Mouse (Mus musculus) midbrain, postnatal 0 days (tissue): ENCODE measurements at regions not wholly inside any gene's neighbourhood (a gene's known extent, or its start where the extent isn't known, plus 50 kb on each side); places are given as distances from the start of the nearest gene placed in this dataset.

Source experiments
- ATAC-seq: fragments of 200-750 bp; cut with Nextera tagmentation; 2 replicates; pipeline ENCODE4 v1.8.0; 2017; ENCODE audit warnings: moderate number of reproducible peaks, mild to moderate bottlenecking, moderate TSS enrichment, moderate library complexity; ENCODE audit not compliant: low FRiP score
- DNase-seq: peaks from one replicate; pipeline ENCODE4 v3.0.0-alpha.2; 2015; ENCODE audit warnings: low spot score
- H3K27ac ChIP-seq: fragments of 300-500 bp; sonication (generic); 2 replicates; pipeline ENCODE4 v1.5.1; 2014; ENCODE audit warnings: low read depth, mild to moderate bottlenecking, low read length, mixed read lengths
- H3K27me3 ChIP-seq: fragments of 300-500 bp; sonication (generic); 2 replicates; pipeline ENCODE4 v1.6.1; 2014; ENCODE audit warnings: low read length, control low read depth, mixed read lengths; ENCODE audit not compliant: insufficient read depth
- H3K36me3 ChIP-seq: fragments of 300-500 bp; sonication (generic); 2 replicates; pipeline ENCODE4 v1.6.1; 2014; ENCODE audit warnings: low read length, control low read depth, mixed read lengths; ENCODE audit not compliant: insufficient read depth
- H3K4me1 ChIP-seq: fragments of 300-500 bp; sonication (generic); 2 replicates; pipeline ENCODE4 v1.6.1; 2014; ENCODE audit warnings: mild to moderate bottlenecking, control low read depth, antibody characterized with exemption, low read length, mixed read lengths; ENCODE audit not compliant: insufficient read depth
- H3K4me2 ChIP-seq: fragments of 300-500 bp; sonication (generic); 2 replicates; pipeline ENCODE4 v1.6.1; 2014; ENCODE audit warnings: low read depth, mild to moderate bottlenecking, low read length, mixed read lengths; ENCODE audit not compliant: poor library complexity, severe bottlenecking
- H3K4me3 ChIP-seq: fragments of 300-500 bp; sonication (generic); 2 replicates; pipeline ENCODE4 v1.5.1; 2014; ENCODE audit warnings: low read depth, mild to moderate bottlenecking, low read length, moderate library complexity
- H3K9ac ChIP-seq: fragments of 300-500 bp; sonication (generic); replicated peaks from 2 replicates; pipeline ENCODE4 v1.6.1; 2014; ENCODE audit warnings: mild to moderate bottlenecking, low read length, moderate library complexity, mixed read lengths; ENCODE audit not compliant: poor library complexity, severe bottlenecking
- H3K9me3 ChIP-seq: fragments of 300-500 bp; sonication (generic); 2 replicates; pipeline ENCODE4 v1.6.1; 2016; ENCODE audit warnings: low read length, control low read depth
- CTCF ChIP-seq: IDR thresholded peaks from 2 replicates; pipeline ENCODE4 v1.5.1; 2016; ENCODE audit warnings: antibody characterized with exemption, mild to moderate bottlenecking
- WGBS: fragments of 180-500 bp; shearing (Covaris S2); extraction: QIAGEN DNeasy Blood & Tissue Kit; methylation state at CpG from one replicate; pipeline ENCODE4 v1.1.7; 2014; 5-methylcytosine and 5-hydroxymethylcytosine counted together

DNA sequence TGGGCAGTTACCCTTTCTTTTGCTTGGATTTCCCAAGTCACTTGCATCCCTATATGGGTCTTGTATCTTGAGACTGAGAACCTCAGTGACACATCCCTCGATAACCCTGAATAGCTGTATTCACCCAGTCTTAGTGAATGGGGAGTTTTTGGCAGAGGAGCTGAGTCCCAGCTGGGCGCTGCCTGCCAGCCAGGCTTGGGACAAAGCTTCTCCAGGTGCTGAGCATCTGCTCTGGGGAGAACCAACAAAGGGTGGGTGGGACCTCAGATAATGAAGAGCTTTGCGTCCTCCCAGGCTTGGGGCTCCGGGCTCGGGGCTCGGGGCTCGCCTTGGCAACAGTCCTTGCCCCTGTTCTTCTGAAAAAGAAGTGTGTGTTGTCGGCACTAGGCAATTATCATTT, 100.4 kb upstream of the Stmnd1 start:
- H3K27me3 ChIP-seq: no peaks in the 10 kb centered on the region
- no peak overlapping the region for H3K9ac ChIP-seq
- H3K36me3 ChIP-seq: no peaks in the 10 kb centered on the region
- no peak for ATAC-seq
- no peaks in the 10 kb centered on the region for H3K9me3 ChIP-seq
- no peak for TF ChIP-seq CTCF
- peak; percentile 47 for DNase-seq
- 14% methylated on average over 8 of the region's 8 CpGs for WGBS
- H3K4me2 ChIP-seq: no peak overlapping the region
- no peaks in the 10 kb centered on the region for H3K4me1 ChIP-seq
- H3K27ac ChIP-seq: no peak overlapping the region
- H3K4me3 ChIP-seq: no peak overlapping the region

DNA sequence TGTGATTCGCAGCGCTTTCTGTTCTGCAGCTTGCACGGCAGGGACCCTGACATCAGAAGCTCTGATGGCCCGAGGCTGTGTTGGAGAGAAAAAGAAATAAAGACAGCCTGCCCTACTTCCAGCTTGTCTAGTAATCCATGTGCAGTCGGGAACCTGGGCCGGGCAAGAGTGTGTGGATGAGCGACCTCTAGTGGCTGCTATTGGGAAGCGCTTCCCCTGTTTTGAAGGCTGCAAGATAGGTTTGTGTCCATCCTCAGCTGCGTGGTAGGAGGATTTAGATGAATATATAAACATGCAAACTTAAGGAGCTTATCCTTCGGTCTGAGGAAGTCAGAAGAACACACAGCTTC, 111.5 kb upstream of the Stmnd1 start:
- ATAC-seq (peak; percentile 86), DNase-seq (peak; percentile 87)
- TF ChIP-seq CTCF: peak; percentile 97
- Histone ChIP-seq H3K4me3 (peak overlapping the region; percentile 18; the same call in 1 of the 2 replicates), H3K27ac (0 out of 2 replicates have a peak overlapping the region, but pooled peaks have one; percentile 26), H3K36me3 (no peaks in the 10 kb centered on the region), H3K9ac (no peak overlapping the region), H3K4me1 (0 out of 2 replicates have a peak, but pooled peaks cover 5% of the 10 kb centered on the region), H3K27me3 (no peaks in the 10 kb centered on the region), H3K4me2 (peak overlapping the region; percentile 46), H3K9me3 (no peaks in the 10 kb centered on the region)
- under 1% methylated on average over 10 of the region's 10 CpGs for WGBS

DNA sequence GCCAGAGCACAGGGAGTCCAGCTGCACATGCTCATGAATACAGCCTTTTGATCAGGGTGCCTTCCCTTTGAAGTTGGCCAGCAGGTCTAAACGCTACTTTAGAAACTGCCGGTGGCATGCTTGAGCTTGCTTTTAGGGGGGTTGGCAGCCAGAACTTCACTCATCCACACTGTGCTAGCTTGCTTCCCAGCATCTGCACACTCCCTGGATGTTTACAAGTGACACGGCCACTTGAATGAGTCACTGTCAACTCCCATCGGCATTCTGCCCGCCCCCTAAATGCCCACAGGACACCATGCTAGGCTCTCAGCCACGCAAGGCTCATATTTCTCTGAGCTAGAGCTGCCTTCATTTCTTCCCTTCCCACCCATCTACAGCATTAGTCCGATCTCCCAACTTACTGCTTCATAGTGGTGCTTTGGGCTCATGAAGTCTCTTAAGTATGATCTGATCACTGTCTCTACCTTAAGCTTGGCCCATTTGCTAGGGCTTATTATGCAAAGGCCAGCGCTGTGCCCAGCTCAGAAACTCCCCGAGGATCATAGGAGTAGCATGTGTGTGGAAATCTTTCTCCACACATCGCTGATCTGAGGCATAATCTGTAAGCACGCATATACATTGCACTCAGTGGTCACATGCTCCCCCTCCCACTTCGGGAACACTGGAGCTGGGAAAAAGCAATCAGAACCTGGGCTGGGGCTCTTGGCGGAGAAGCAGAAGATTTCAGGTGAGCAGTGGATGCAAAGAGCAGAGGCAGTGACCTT, 112.1 kb upstream of the Stmnd1 start:
- Histone ChIP-seq H3K27me3 (no peaks in the 10 kb centered on the region), H3K4me3 (peak overlapping the region; percentile 18; the same call in 1 of the 2 replicates), H3K9me3 (no peaks in the 10 kb centered on the region), H3K27ac (0 out of 2 replicates have a peak overlapping the region, but pooled peaks have one; percentile 26), H3K9ac (no peak overlapping the region), H3K4me1 (0 out of 2 replicates have a peak, but pooled peaks cover 5% of the 10 kb centered on the region), H3K4me2 (peak overlapping the region; percentile 46), H3K36me3 (no peaks in the 10 kb centered on the region)
- 19% methylated on average over 13 of the region's 13 CpGs for WGBS
- no peak for TF ChIP-seq CTCF
- ATAC-seq: peak; percentile 57
- peak; percentile 2 for DNase-seq

DNA sequence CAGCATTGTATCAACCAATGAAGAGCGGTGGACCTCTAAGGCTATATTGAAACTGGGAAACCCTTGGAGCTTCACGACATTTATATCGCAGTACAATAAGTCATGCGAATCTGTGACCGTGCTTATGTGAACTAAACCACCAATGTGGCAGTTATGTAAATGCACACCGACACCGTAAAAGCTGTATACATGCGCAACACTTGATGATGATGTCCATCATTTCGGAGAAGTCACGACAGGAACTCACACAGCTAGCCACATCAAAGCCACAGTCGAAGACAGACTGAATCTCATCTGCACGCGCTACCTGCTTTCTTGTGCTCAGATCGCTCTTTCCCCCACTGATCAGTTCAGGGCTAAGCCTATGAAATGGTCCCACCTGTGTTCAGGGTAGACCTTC, 114.2 kb upstream of the Stmnd1 start:
- H3K27me3 ChIP-seq: no peaks in the 10 kb centered on the region

DNA sequence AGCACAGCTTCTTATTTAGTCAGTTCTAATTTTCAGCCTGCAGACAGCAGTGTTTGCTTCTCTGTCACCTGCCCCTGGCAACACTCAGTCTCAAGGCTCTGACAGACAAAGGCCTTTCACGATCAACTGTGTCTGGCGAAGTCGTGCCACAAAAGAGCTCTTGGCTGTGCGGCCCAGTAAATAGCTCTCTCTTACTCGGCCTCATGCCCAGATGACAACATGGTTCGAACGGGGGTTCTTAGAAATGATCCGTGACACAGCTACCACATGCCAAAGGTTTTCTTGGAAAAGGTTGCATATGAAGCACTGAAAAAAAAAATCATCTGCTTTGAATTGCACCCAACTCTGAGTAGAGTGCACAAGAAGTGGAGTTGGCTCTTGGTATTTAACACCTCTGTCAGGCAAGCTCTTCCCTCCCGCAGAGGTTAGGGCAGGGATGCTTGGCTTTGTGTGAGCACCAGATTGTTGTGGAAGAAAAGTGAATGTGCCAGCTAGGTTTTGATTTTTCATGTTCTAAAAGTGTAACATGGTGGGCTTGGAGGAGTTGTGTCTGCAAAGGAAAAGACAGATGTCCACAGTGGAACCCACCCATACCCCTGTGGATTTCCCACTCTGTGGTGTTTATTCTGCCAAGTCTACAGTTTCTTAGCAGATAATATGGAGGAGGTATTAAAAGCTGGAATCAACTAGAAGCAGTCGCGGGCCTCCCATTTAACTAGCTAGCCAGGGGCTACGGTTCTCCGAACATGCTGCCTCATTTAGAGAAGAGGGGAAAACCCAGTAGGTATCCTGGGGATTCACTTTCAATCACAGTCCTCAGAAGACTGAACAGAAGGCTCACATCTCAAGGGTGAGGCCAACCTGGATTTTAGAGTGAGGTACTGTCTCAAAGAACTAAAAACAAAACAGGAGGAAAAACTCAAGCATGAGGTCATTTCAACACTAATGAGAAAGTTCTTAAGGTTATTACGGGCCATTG, 120.0 kb upstream of the Stmnd1 start:
- ATAC-seq (no peak), DNase-seq (peak; percentile 57)
- Histone ChIP-seq H3K4me1 (no peaks in the 10 kb centered on the region; the same call in 1 of the 2 replicates), H3K4me2 (no peak overlapping the region), H3K9me3 (no peaks in the 10 kb centered on the region), H3K27me3 (no peaks in the 10 kb centered on the region), H3K27ac (no peak overlapping the region), H3K4me3 (no peak overlapping the region), H3K36me3 (no peaks in the 10 kb centered on the region), H3K9ac (no peak overlapping the region)
- no peak for TF ChIP-seq CTCF
- 65% methylated on average over 14 of the region's 14 CpGs for WGBS

More for the DNA sequence above, 114.2 kb upstream of the Stmnd1 start:
- ATAC-seq (no peak), DNase-seq (no peak)
- WGBS: 88% methylated on average over 14 of the region's 14 CpGs
- H3K36me3 ChIP-seq: no peaks in the 10 kb centered on the region
- no peak for TF ChIP-seq CTCF
- H3K27ac ChIP-seq: no peak overlapping the region
- no peaks in the 10 kb centered on the region for H3K9me3 ChIP-seq
- no peak overlapping the region for H3K4me2 ChIP-seq
- H3K9ac ChIP-seq: no peak overlapping the region
- H3K4me1 ChIP-seq: 0 out of 2 replicates have a peak, but pooled peaks cover 5% of the 10 kb centered on the region
- H3K4me3 ChIP-seq: no peak overlapping the region
